Mouse (Mus musculus): ENCODE measurements at regions not wholly inside any gene's neighbourhood (a gene's known extent, or its start where the extent isn't known, plus 50 kb on each side); places are given as distances from the start of the nearest gene placed in this dataset.

DNA sequence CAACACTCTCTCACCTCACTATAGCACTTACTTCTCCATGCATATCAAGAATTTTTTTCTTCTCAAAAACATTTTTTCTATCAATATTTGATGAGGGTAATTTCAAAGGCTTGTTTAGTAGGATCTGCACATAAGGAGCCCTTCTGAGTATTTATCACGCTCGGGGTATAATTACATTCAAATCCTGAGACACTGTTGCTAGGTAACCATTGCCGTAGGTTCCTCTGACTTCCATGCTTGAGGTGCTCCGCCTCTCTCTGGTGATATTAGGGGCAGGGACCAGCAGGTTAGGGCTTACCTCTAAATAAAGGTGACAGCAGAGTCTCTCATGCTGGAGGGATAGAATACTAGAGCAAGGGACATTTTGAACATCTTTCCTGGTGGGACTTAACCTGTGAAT is 54.4 kb upstream of the 9630041A04Rik start:
- H3K4me3 ChIP-seq (ENCODE audit: insufficient read depth, low read length) = no peak overlapping the region
- no peak overlapping the region for H3K27ac ChIP-seq (ENCODE audit: insufficient read depth, low read length)
- TF ChIP-seq CTCF (IDR thresholded peaks at IDR 0.05; ENCODE audit: extremely low read depth, insufficient read depth, low read length) (no peak), POLR2A (IDR thresholded peaks at IDR 0.05; ENCODE audit: extremely low read depth, insufficient read depth, low read length) (no peak)
- no peaks in the 10 kb centered on the region for H3K4me1 ChIP-seq (ENCODE audit: control insufficient read depth, insufficient read depth, low read length)

DNA sequence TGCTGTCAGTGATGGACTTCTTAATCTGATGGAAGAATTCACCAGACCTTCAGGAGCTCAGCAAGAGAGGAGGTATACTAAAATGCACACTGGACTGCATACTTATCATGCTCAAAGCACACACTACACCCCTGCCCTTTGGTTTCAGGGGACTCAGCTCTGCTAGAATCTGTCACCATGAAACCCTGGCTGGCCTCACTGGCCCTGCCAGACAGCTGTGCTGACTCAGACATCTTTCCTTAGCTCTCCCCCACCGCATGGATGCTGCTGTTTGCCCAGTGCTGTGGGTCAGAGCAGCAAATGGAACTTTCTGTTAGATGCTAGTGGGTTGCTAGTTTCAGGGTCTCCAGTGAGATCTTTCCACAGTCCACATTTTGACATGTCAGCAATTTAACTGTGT is 64.9 kb upstream of the 9630041A04Rik start:
- H3K4me1 ChIP-seq (ENCODE audit: control insufficient read depth, insufficient read depth, low read length) = 0 out of 2 replicates have a peak, but pooled peaks cover 2% of the 10 kb centered on the region
- no peak overlapping the region for H3K27ac ChIP-seq (ENCODE audit: insufficient read depth, low read length)
- H3K4me3 ChIP-seq (ENCODE audit: insufficient read depth, low read length) = no peak overlapping the region
- TF ChIP-seq CTCF (IDR thresholded peaks at IDR 0.05; ENCODE audit: extremely low read depth, insufficient read depth, low read length) (no peak), POLR2A (IDR thresholded peaks at IDR 0.05; ENCODE audit: extremely low read depth, insufficient read depth, low read length) (no peak)

DNA sequence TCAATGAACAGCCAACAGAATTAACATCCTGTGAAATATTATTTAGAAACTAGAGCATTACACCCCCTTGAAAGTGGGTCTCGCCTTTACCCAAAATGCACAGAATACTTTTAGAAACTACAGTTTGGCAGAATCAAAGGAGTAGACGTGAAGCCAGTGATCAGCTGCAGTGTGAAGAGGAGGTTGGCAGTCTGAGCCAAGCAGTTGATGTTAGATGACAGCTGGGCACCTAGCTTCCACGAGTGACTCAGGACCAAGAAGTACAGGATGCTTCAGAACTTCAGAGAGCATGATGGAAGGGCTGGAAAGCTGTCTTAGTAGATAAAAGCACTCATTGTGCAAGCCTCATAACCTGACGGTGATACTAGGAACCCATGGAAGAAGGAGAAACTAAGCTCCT is 65.6 kb upstream of the 9630041A04Rik start:
- TF ChIP-seq POLR2A (IDR thresholded peaks at IDR 0.05; ENCODE audit: extremely low read depth, insufficient read depth, low read length) (no peak), CTCF (IDR thresholded peaks at IDR 0.05; ENCODE audit: extremely low read depth, insufficient read depth, low read length) (no peak)
- H3K27ac ChIP-seq (ENCODE audit: insufficient read depth, low read length) = no peak overlapping the region
- H3K4me3 ChIP-seq (ENCODE audit: insufficient read depth, low read length) = no peak overlapping the region
- 0 out of 2 replicates have a peak, but pooled peaks cover 2% of the 10 kb centered on the region for H3K4me1 ChIP-seq (ENCODE audit: control insufficient read depth, insufficient read depth, low read length)

DNA sequence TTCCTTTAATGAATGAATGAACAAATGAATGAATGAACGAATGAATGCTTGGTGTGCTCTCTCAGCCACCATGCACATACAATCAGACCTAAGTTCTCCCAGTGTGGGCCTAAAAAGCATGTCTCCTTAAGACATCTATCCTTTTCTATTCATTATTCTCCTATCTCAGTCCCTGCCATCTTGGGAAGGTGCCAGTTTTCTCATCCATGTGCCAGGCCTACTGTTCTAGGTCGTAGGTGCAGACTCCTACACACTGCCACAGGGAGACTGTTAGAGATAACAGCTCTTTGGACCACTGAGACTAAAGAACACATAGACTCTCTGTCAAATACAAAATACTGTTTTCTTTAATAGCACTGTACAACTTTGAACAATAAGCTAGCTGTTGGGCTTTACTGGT is 66.2 kb upstream of the 9630041A04Rik start:
- TF ChIP-seq CTCF (IDR thresholded peaks at IDR 0.05; ENCODE audit: extremely low read depth, insufficient read depth, low read length) (no peak), POLR2A (IDR thresholded peaks at IDR 0.05; ENCODE audit: extremely low read depth, insufficient read depth, low read length) (no peak)
- Histone ChIP-seq H3K4me3 (ENCODE audit: insufficient read depth, low read length) (no peak overlapping the region), H3K4me1 (ENCODE audit: control insufficient read depth, insufficient read depth, low read length) (0 out of 2 replicates have a peak, but pooled peaks cover 2% of the 10 kb centered on the region), H3K27ac (ENCODE audit: insufficient read depth, low read length) (no peak overlapping the region)

DNA sequence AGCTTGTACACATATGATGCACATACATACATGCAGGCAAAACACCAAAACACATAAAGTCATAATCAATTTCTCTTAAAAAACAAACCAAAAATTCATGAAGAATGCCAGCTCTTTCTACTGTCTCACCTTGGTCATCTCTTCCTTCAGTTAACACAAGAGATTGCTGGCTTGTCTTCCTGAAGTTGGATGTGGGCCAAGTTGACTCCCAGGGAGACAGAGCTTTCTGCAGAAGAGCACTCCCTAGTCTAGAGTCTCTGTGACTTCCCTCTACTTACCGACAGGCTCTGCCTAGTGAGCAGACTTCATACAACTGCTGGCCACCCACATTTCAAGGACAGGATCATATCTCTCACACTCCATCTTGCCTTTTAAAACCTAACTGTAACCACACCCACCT is 70.7 kb upstream of the 9630041A04Rik start:
- no peak overlapping the region for H3K4me3 ChIP-seq (ENCODE audit: insufficient read depth, low read length)
- no peaks in the 10 kb centered on the region for H3K4me1 ChIP-seq (ENCODE audit: control insufficient read depth, insufficient read depth, low read length)
- no peak for TF ChIP-seq POLR2A (IDR thresholded peaks at IDR 0.05; ENCODE audit: extremely low read depth, insufficient read depth, low read length)
- TF ChIP-seq CTCF (IDR thresholded peaks at IDR 0.05; ENCODE audit: extremely low read depth, insufficient read depth, low read length) = no peak

DNA sequence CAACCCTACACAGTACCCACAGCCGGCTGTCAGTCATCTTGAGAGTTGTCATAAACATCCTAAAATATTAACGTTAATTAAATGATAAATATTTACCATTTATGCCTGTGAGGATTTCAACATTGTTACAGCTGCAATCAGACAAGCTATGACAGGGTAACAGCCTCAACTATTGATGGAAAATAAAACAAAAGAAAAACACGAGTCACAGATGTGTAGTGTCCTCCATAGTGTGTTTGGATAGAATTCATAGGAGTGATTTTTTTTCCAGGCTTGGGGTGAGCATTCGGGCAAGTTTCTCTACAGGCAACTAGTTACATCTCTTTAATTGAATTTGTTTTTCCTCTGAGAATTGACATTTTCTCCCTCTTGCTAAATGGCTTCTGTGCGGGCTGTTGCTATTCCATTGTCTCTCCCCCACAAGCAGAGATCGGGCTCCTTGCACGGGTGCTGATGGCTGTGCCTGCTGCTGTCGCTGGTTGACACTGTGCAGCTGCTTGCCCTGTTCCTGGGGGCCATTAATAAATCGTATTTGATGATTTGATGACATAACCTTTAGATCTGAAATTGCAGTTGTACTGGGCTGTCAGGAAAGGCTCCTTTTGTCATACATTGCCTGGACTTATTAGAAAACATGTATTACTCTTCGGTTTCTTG is 120.6 kb upstream of the 9630041A04Rik start:
- H3K27ac ChIP-seq (ENCODE audit: insufficient read depth, low read length) = no peak overlapping the region
- H3K4me1 ChIP-seq (ENCODE audit: control insufficient read depth, insufficient read depth, low read length) = 0 out of 2 replicates have a peak, but pooled peaks cover 2% of the 10 kb centered on the region
- TF ChIP-seq POLR2A (IDR thresholded peaks at IDR 0.05; ENCODE audit: extremely low read depth, insufficient read depth, low read length) (no peak), CTCF (IDR thresholded peaks at IDR 0.05; ENCODE audit: extremely low read depth, insufficient read depth, low read length) (no peak)
- H3K4me3 ChIP-seq (ENCODE audit: insufficient read depth, low read length) = no peak overlapping the region

More for the DNA sequence above, 70.7 kb upstream of the 9630041A04Rik start:
- H3K27ac ChIP-seq (ENCODE audit: insufficient read depth, low read length) = no peak overlapping the region

DNA sequence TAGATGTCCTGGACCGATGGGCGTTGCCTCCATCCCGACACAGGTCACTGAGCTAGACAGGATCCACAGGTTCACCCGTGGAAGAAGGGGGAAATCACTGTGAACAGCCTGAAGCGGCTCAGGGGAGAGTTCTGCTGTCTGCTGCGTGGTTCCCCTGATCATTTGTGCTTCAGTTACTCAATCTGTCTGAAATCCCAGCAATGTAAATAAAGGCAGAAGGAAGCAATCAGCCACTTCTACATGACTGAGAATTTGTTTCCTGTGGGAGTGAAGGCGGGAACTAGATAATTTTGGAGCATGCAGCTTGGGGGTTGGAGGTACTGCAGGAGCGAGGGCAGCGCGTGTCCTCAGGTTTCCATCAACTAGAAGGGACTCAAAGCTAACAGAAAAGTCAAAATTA is 122.3 kb upstream of the 9630041A04Rik start:
- Histone ChIP-seq H3K4me1 (ENCODE audit: control insufficient read depth, insufficient read depth, low read length) (0 out of 2 replicates have a peak, but pooled peaks cover 2% of the 10 kb centered on the region), H3K27ac (ENCODE audit: insufficient read depth, low read length) (no peak overlapping the region), H3K4me3 (ENCODE audit: insufficient read depth, low read length) (no peak overlapping the region)
- TF ChIP-seq CTCF (IDR thresholded peaks at IDR 0.05; ENCODE audit: extremely low read depth, insufficient read depth, low read length) (no peak), POLR2A (IDR thresholded peaks at IDR 0.05; ENCODE audit: extremely low read depth, insufficient read depth, low read length) (no peak)

DNA sequence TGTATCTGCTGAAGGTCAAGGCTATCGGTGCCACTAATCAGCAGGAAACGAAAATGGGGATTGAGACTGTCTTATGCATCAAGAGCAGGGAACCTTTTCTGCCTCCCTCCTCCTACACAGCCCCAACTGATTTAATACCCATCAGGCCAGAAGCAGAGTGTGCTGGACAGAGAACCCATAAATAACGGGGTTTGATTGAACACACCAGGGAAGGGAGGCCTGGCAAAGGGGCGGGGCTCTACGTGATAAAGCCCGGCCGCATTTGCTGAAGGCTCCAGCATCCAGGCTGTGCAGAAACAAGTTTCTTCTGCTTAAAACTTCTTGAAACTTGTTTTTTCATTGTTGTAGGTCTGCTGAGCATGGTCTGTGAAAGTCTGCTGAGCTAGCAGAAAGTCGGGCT is 127.4 kb upstream of the 9630041A04Rik start:
- H3K4me1 ChIP-seq (ENCODE audit: control insufficient read depth, insufficient read depth, low read length) = 0 out of 2 replicates have a peak, but pooled peaks cover 2% of the 10 kb centered on the region
- TF ChIP-seq CTCF (IDR thresholded peaks at IDR 0.05; ENCODE audit: extremely low read depth, insufficient read depth, low read length) = no peak
- TF ChIP-seq POLR2A (IDR thresholded peaks at IDR 0.05; ENCODE audit: extremely low read depth, insufficient read depth, low read length) = no peak
- no peak overlapping the region for H3K4me3 ChIP-seq (ENCODE audit: insufficient read depth, low read length)
- H3K27ac ChIP-seq (ENCODE audit: insufficient read depth, low read length) = no peak overlapping the region

DNA sequence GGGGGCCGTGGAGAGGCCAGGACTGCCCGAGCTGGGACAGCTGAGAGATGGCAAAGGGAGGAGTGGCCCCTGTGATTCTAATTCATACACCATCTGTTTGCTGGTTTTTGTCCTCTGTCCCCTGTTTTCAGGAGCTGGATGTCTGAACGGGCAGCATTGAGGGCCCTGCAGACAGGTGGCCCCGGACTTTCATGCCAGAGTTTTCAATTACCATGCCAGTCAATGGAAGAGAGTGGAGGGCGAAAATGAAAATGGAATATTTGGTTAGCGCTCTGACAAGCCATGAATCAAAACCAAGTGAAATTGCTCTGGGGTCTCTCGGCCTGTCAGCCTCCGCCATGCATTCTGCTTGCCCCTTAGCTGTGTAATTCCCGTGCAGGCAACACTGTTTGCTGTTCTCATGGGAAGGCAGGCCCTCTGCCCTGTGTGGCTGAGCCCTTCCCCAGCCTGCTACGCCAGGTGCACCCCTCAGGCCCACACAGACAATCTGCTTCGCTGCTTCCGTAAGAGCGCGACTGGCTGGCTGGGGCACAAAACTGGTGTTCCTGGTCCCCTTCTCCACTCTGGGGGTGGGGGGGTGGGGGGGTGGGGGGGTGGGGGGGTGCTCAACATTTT is 127.9 kb upstream of the 9630041A04Rik start:
- Histone ChIP-seq H3K4me1 (ENCODE audit: control insufficient read depth, insufficient read depth, low read length) (no peaks in the 10 kb centered on the region), H3K4me3 (ENCODE audit: insufficient read depth, low read length) (no peak overlapping the region), H3K27ac (ENCODE audit: insufficient read depth, low read length) (no peak overlapping the region)
- TF ChIP-seq CTCF (IDR thresholded peaks at IDR 0.05; ENCODE audit: extremely low read depth, insufficient read depth, low read length) = no peak
- TF ChIP-seq POLR2A (IDR thresholded peaks at IDR 0.05; ENCODE audit: extremely low read depth, insufficient read depth, low read length) = no peak

DNA sequence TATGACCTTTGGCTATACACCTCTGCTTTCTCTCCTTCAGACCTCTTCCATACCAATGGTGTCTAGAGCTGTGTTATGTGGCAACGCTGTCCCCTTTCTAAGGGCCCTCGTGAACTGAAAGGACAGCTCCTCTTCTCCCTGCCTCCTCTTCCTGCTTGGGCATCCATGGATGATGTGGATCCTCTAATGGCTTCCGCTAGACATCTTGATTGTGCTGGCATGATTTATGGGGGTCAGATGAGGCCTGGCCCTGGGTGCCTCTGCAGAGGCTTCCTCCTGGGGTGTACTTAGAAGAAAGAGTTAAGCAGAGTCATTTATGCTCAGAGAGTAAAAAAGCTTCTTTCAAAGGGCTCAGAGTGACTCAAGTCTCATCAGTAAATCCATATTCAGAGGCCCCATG is 131.5 kb upstream of the 9630041A04Rik start:
- TF ChIP-seq CTCF (IDR thresholded peaks at IDR 0.05; ENCODE audit: extremely low read depth, insufficient read depth, low read length) (no peak), POLR2A (IDR thresholded peaks at IDR 0.05; ENCODE audit: extremely low read depth, insufficient read depth, low read length) (no peak)
- Histone ChIP-seq H3K27ac (ENCODE audit: insufficient read depth, low read length) (no peak overlapping the region), H3K4me3 (ENCODE audit: insufficient read depth, low read length) (no peak overlapping the region), H3K4me1 (ENCODE audit: control insufficient read depth, insufficient read depth, low read length) (no peaks in the 10 kb centered on the region)

All from cortical plate, adult 2 months (tissue).